Comparison of ENCODE assay signal across 29 mouse cellular contexts in genomic region chr7:66349670-66350069, GRCm38 (mm10). TPM values are rescaled to one million over a fixed set of nuclear protein-coding genes. Genes with fewer than 3 reads are reported as not detected.
DNase-seq lines count a peak whose midpoint lies in the region; ATAC-seq and TF ChIP-seq lines count a peak whose summit lies in the region.
"Had no signal": no experiment of that assay in that cellular context is flagged by ENCODE, and none has a peak within 500 bp of the region (broad histone marks: within the 10 kb centered on the region; RNA-seq: fewer than 3 reads in every experiment).

No protein-coding gene starts in this region.

- H3K4me1 ChIP-seq in heart, adult 2 months (ENCODE audit: control insufficient read depth, insufficient read depth, low read length), result no peaks in the 10 kb centered on the region
- H3K4me1 ChIP-seq in intestine, embryonic 15.5 days (replicated peaks), result peaks cover 6% of the 10 kb centered on the region; the same call in 1 of the 2 replicates
- no peaks in the 10 kb centered on the region for H3K4me1 ChIP-seq in intestine, postnatal 0 days (replicated peaks; ENCODE audit: control insufficient read depth, insufficient read depth, low read length)
- H3K4me1 ChIP-seq in lung, postnatal 0 days (ENCODE audit: insufficient read depth, low read depth, low read length), result no peaks in the 10 kb centered on the region
- no peaks in the 10 kb centered on the region for H3K4me1 ChIP-seq in midbrain, embryonic 11.5 days (ENCODE audit: control insufficient read depth, insufficient read depth, low read length)
- H3K4me1 ChIP-seq in midbrain, postnatal 0 days (ENCODE audit: insufficient read depth, low read length), result no peaks in the 10 kb centered on the region

- no peak for TF ChIP-seq CTCF in heart, adult 2 months (IDR thresholded peaks at IDR 0.05)
- TF ChIP-seq CTCF in intestine, postnatal 0 days (IDR thresholded peaks at IDR 0.05; ENCODE audit: low read depth), result no peak
- no peak for TF ChIP-seq CTCF in lung, postnatal 0 days (IDR thresholded peaks at IDR 0.05)
- no peak for TF ChIP-seq CTCF in midbrain, postnatal 0 days (IDR thresholded peaks at IDR 0.05)

- 0 out of 2 replicates have a peak, but pooled peaks have one; percentile 20 for ATAC-seq in intestine, embryonic 15.5 days
- ATAC-seq in intestine, postnatal 0 days, result no peak
- ATAC-seq in lung, postnatal 0 days, result peak; percentile 47; the same call in 1 of the 2 replicates
- no peak for ATAC-seq in midbrain, embryonic 11.5 days (ENCODE audit: low FRiP score)
- ATAC-seq in midbrain, postnatal 0 days (ENCODE audit: low FRiP score), result no peak
- ATAC-seq: activated CD4-positive, CD25-positive, alpha-beta regulatory T cell, adult 4 months; CD4-positive, CD25-positive, alpha-beta regulatory T cell, adult 4 months; forebrain, embryonic 13.5 days; Patski had no signal

- no peaks in the 10 kb centered on the region for H3K36me3 ChIP-seq in heart, adult 2 months (ENCODE audit: control insufficient read depth, insufficient read depth, low read length)
- H3K36me3 ChIP-seq in intestine, embryonic 15.5 days, result no peaks in the 10 kb centered on the region
- 0 out of 2 replicates have a peak, but pooled peaks cover 5% of the 10 kb centered on the region for H3K36me3 ChIP-seq in intestine, postnatal 0 days (ENCODE audit: control insufficient read depth, insufficient read depth)
- no peaks in the 10 kb centered on the region for H3K36me3 ChIP-seq in lung, postnatal 0 days (ENCODE audit: insufficient read depth, low read length)
- H3K36me3 ChIP-seq in midbrain, embryonic 11.5 days (ENCODE audit: control insufficient read depth, insufficient read depth, low read length), result no peaks in the 10 kb centered on the region
- no peaks in the 10 kb centered on the region for H3K36me3 ChIP-seq in midbrain, postnatal 0 days (ENCODE audit: insufficient read depth, low read length)
- H3K36me3 ChIP-seq: embryonic facial prominence, embryonic 10.5 days; embryonic facial prominence, embryonic 12.5 days; G1E had no signal

- H3K9ac ChIP-seq in heart, adult 2 months (ENCODE audit: low read depth, low read length), result no peak overlapping the region
- no peak overlapping the region for H3K9ac ChIP-seq in intestine, embryonic 15.5 days
- H3K9ac ChIP-seq in intestine, postnatal 0 days (ENCODE audit: low read depth, low read length), result no peak overlapping the region
- no peak overlapping the region for H3K9ac ChIP-seq in lung, postnatal 0 days (replicated peaks; ENCODE audit: low read depth)
- H3K9ac ChIP-seq in midbrain, embryonic 11.5 days (ENCODE audit: low read length), result no peak overlapping the region
- no peak overlapping the region for H3K9ac ChIP-seq in midbrain, postnatal 0 days (replicated peaks; ENCODE audit: low read length, poor library complexity, severe bottlenecking)
- H3K9ac ChIP-seq: embryonic facial prominence, embryonic 12.5 days; forebrain, embryonic 13.5 days had no signal

- TF ChIP-seq POLR2A in heart, adult 2 months (IDR thresholded peaks at IDR 0.05; ENCODE audit: insufficient read depth, low read depth, low read length), result no peak

- H3K79me2 ChIP-seq in heart, adult 2 months (replicated peaks; ENCODE audit: control insufficient read depth, insufficient read depth, low read length), result 0 out of 2 replicates have a peak, but pooled peaks cover 2% of the 10 kb centered on the region

- peak; percentile 85 for DNase-seq in heart, adult 11 months
- no peak for DNase-seq in heart, adult 2 months
- no peak for DNase-seq in lung, postnatal 0 days (ENCODE audit: low spot score)
- no peak for DNase-seq in lung, postnatal 36 days
- DNase-seq in midbrain, embryonic 11.5 days (ENCODE audit: low spot score, missing footprints), result peak; percentile 64
- DNase-seq in midbrain, postnatal 0 days (ENCODE audit: low spot score), result no peak
- DNase-seq: adrenal gland, adult 8-10 months; adrenal gland, postnatal 14 days; adrenal gland, postnatal 36 days; B cell, adult 2 months; cerebellum, adult 11-12 months; cerebellum, adult 2 months; cerebellum, adult 9-10 months; cerebellum, postnatal 10 days; cerebellum, postnatal 25 days had no signal

- H3K27me3 ChIP-seq in heart, adult 2 months (ENCODE audit: control insufficient read depth, insufficient read depth, low read length), result no peaks in the 10 kb centered on the region
- H3K27me3 ChIP-seq in intestine, embryonic 15.5 days (replicated peaks), result no peaks in the 10 kb centered on the region
- no peaks in the 10 kb centered on the region for H3K27me3 ChIP-seq in intestine, postnatal 0 days (replicated peaks; ENCODE audit: control insufficient read depth, insufficient read depth, low read length)
- no peaks in the 10 kb centered on the region for H3K27me3 ChIP-seq in lung, postnatal 0 days (replicated peaks; ENCODE audit: insufficient read depth, low read length)
- no peaks in the 10 kb centered on the region for H3K27me3 ChIP-seq in midbrain, embryonic 11.5 days (ENCODE audit: control insufficient read depth, insufficient read depth, low read length)
- no peaks in the 10 kb centered on the region for H3K27me3 ChIP-seq in midbrain, postnatal 0 days (ENCODE audit: insufficient read depth, low read length)
- H3K27me3 ChIP-seq: CH12.LX; embryonic facial prominence, embryonic 12.5 days; forebrain, embryonic 13.5 days; Patski had no signal

- H3K4me2 ChIP-seq in intestine, embryonic 15.5 days (replicated peaks), result no peak overlapping the region
- no peak overlapping the region for H3K4me2 ChIP-seq in intestine, postnatal 0 days (replicated peaks; ENCODE audit: low read depth)
- H3K4me2 ChIP-seq in lung, postnatal 0 days (replicated peaks; ENCODE audit: low read depth, low read length), result no peak overlapping the region
- H3K4me2 ChIP-seq in midbrain, embryonic 11.5 days, result no peak overlapping the region
- H3K4me2 ChIP-seq in midbrain, postnatal 0 days (ENCODE audit: low read depth, low read length, poor library complexity, severe bottlenecking), result no peak overlapping the region
- H3K4me2 ChIP-seq: embryonic facial prominence, embryonic 12.5 days; forebrain, embryonic 13.5 days had no signal

- no peak overlapping the region for H3K4me3 ChIP-seq in heart, adult 2 months
- no peak overlapping the region for H3K4me3 ChIP-seq in intestine, embryonic 15.5 days (replicated peaks)
- H3K4me3 ChIP-seq in intestine, postnatal 0 days (ENCODE audit: low read depth, low read length), result no peak overlapping the region
- H3K4me3 ChIP-seq in lung, postnatal 0 days (ENCODE audit: low read depth, low read length), result no peak overlapping the region
- no peak overlapping the region for H3K4me3 ChIP-seq in midbrain, embryonic 11.5 days (ENCODE audit: low read depth, low read length)
- no peak overlapping the region for H3K4me3 ChIP-seq in midbrain, postnatal 0 days (ENCODE audit: low read depth, low read length)
- H3K4me3 ChIP-seq: embryonic facial prominence, embryonic 10.5 days; embryonic facial prominence, embryonic 12.5 days; forebrain, embryonic 13.5 days had no signal

- intact Hi-C loops in heart, adult 2 months (cut with DNase I), result no loop called here

- no peaks in the 10 kb centered on the region for H3K9me3 ChIP-seq in intestine, embryonic 15.5 days
- no peaks in the 10 kb centered on the region for H3K9me3 ChIP-seq in intestine, postnatal 0 days (ENCODE audit: control insufficient read depth)
- no peaks in the 10 kb centered on the region for H3K9me3 ChIP-seq in lung, postnatal 0 days (ENCODE audit: low read length)
- H3K9me3 ChIP-seq in midbrain, embryonic 11.5 days (ENCODE audit: control insufficient read depth, low read length), result no peaks in the 10 kb centered on the region
- H3K9me3 ChIP-seq in midbrain, postnatal 0 days (ENCODE audit: low read length), result no peaks in the 10 kb centered on the region
- H3K9me3 ChIP-seq: embryonic facial prominence, embryonic 10.5 days; embryonic facial prominence, embryonic 12.5 days; forebrain, embryonic 13.5 days; G1E had no signal

- TF ChIP-seq EP300 in heart, adult 2 months (IDR thresholded peaks at IDR 0.05; ENCODE audit: insufficient read depth, low read depth, low read length), result no peak
- no peak for TF ChIP-seq EP300 in lung, postnatal 0 days (IDR thresholded peaks at IDR 0.05)

- WGBS in heart, adult 2 months, result 76% methylated on average over 11 of the region's 11 CpGs
- 50% methylated on average over 11 of the region's 11 CpGs for WGBS in intestine, embryonic 15.5 days
- 55% methylated on average over 11 of the region's 11 CpGs for WGBS in intestine, postnatal 0 days
- 47% methylated on average over 11 of the region's 11 CpGs for WGBS in lung, postnatal 0 days
- 78% methylated on average over 11 of the region's 11 CpGs for WGBS in midbrain, embryonic 11.5 days
- WGBS in midbrain, postnatal 0 days, result 76% methylated on average over 11 of the region's 11 CpGs

- no peak overlapping the region for H3K27ac ChIP-seq in heart, adult 2 months
- no peak overlapping the region for H3K27ac ChIP-seq in intestine, embryonic 15.5 days
- H3K27ac ChIP-seq in intestine, postnatal 0 days (ENCODE audit: low read depth, low read length), result no peak overlapping the region
- no peak overlapping the region for H3K27ac ChIP-seq in lung, postnatal 0 days (ENCODE audit: low read length)
- H3K27ac ChIP-seq in midbrain, embryonic 11.5 days (ENCODE audit: low read depth, low read length), result no peak overlapping the region
- no peak overlapping the region for H3K27ac ChIP-seq in midbrain, postnatal 0 days (ENCODE audit: low read depth, low read length)
- H3K27ac ChIP-seq: embryonic facial prominence, embryonic 10.5 days; embryonic facial prominence, embryonic 12.5 days; forebrain, embryonic 13.5 days had no signal

RNA-seq across cellular contexts. Expression of gene Gm10974, which starts 16.0 kb away (rescaled TPM):
- not detected for total RNA-seq in heart, adult 2 months (2021)
- not detected in 2 replicates for polyA plus RNA-seq in heart, adult 2 months (2012; rRNA removed)
- polyA plus RNA-seq in intestine, embryonic 15.5 days (2015; fragmentation: Nextera tagmentation; extraction: Ambion mirVana), result not detected in 2 replicates
- not detected in 2 replicates for polyA plus RNA-seq in intestine, postnatal 0 days (2015; fragmentation: Nextera tagmentation; extraction: Ambion mirVana)
- not detected in 2 replicates for polyA plus RNA-seq in lung, postnatal 0 days (2015; fragmentation: Nextera tagmentation; extraction: Ambion mirVana)
- not detected in 2 replicates for polyA plus RNA-seq in midbrain, embryonic 11.5 days (2014; fragmentation: Nextera tagmentation; extraction: Ambion mirVana)
- not detected in 2 replicates for total RNA-seq in midbrain, postnatal 0 days (2014; rRNA removed)
- not detected in 2 replicates for polyA plus RNA-seq in midbrain, postnatal 0 days (2015; fragmentation: Nextera tagmentation; extraction: Ambion mirVana)
- total RNA-seq: adrenal gland, adult 18-20 months; adrenal gland, adult 8-10 months; adrenal gland, postnatal 14 days; adrenal gland, postnatal 36 days; CH12.LX; G1E had no signal
- polyA plus RNA-seq: activated CD4-positive, CD25-positive, alpha-beta regulatory T cell, adult 4 months; CD4-positive, CD25-positive, alpha-beta regulatory T cell, adult 4 months; cerebellum, adult 2 months; cortical plate, adult 2 months; embryonic facial prominence, embryonic 10.5 days; embryonic facial prominence, embryonic 12.5 days; embryonic facial prominence, embryonic 14.5 days; forebrain, embryonic 11.5 days; forebrain, embryonic 13.5 days; G1E; Patski had no signal

RNA-seq across cellular contexts. Expression of gene Lrrk1, which starts 38.5 kb away (rescaled TPM):
- 1 to 10 TPM; 7.8 to 9.6 TPM for total RNA-seq in heart, adult 2 months (2021)
- polyA plus RNA-seq in heart, adult 2 months (2012; rRNA removed), result 11.0 and 12.0 TPM in 2 replicates
- 15.7 and 16.9 TPM in 2 replicates for polyA plus RNA-seq in intestine, embryonic 15.5 days (2015; fragmentation: Nextera tagmentation; extraction: Ambion mirVana)
- 6.1 and 8.0 TPM in 2 replicates for polyA plus RNA-seq in intestine, postnatal 0 days (2015; fragmentation: Nextera tagmentation; extraction: Ambion mirVana)
- polyA plus RNA-seq in lung, postnatal 0 days (2015; fragmentation: Nextera tagmentation; extraction: Ambion mirVana), result 20.5 and 27.9 TPM in 2 replicates
- 2.5 and 2.9 TPM in 2 replicates for polyA plus RNA-seq in midbrain, embryonic 11.5 days (2014; fragmentation: Nextera tagmentation; extraction: Ambion mirVana)
- total RNA-seq in midbrain, postnatal 0 days (2014; rRNA removed), result 3.0 and 3.8 TPM in 2 replicates
- polyA plus RNA-seq in midbrain, postnatal 0 days (2015; fragmentation: Nextera tagmentation; extraction: Ambion mirVana), result 2.1 and 2.2 TPM in 2 replicates
- polyA plus RNA-seq: G1E had no signal

Comparison
In these comparisons a context has a peak if more than half of its experiments do, and no peak if none do; other contexts are left out.
1. DNase-seq: peak in heart, adult 11 months (single experiment) and midbrain, embryonic 11.5 days (single experiment); none in heart, adult 2 months (0 of 2), lung, postnatal 0 days (single experiment), lung, postnatal 36 days (single experiment) and midbrain, postnatal 0 days (single experiment).
2. ATAC-seq: peak in intestine, embryonic 15.5 days (single experiment) and lung, postnatal 0 days (single experiment); none in intestine, postnatal 0 days (single experiment), midbrain, embryonic 11.5 days (single experiment) and midbrain, postnatal 0 days (single experiment).